Mouse (Mus musculus): ENCODE measurements around the gene Spaar.

Gene Spaar

DNA sequence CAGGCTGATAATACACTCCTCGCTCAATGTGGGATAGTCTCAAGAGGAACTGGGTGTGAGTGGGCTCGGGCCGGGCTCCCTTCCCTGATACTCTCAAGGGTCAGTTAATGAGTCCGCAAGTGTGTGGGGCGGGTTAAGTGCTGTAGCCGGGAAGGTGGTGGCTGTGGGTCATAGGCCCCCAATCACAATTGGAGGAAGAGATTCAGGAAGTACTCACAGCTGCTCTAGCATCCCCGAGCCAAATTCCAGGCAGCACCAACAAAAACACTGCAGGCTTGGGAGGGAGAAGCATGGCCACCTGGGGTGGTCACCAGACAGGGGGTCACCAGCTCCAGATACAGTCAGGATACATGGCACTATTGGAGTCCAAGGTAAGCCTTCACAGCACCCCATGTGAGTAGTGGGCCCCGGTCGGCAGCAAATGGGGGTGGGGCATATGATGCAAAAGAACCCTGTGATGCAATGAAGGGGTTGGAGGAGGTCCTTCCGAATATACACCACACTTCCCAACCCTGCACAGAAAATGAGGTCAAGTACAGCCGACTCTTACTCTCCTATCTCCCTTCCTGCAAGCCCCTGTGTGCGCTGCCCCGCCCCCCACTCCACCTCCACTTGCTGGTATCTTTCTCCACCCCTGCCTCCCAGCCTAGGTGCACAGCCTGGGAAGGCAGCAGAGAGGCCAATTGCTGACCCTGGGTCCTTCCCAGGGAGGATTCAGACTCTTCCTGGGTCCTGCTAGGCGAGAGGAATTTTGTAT, at the start of gene Spaar:
TSS of gene Spaar (plus strand) at position 241 of the 757 bp plus-strand sequence.
- no peak for DNase-seq (ENCODE audit: low spot score)

GRCm38 (mm10) chr4:43690021-43690420, 39.8 kb upstream of the Spaar start:
- DNase-seq (ENCODE audit: low spot score), result no peak

- DNase-seq (ENCODE audit: low spot score), result no peak
Observed at GRCm38 (mm10) chr4:43691026-43691425, 38.8 kb upstream of the Spaar start.

GRCm38 (mm10) chr4:43693806-43694241, 36.0 kb upstream of the Spaar start:
- DNase-seq (ENCODE audit: low spot score), result no peak

GRCm38 (mm10) chr4:43694439-43695248, 35.2 kb upstream of the Spaar start:
- DNase-seq (ENCODE audit: low spot score), result no peak

DNA sequence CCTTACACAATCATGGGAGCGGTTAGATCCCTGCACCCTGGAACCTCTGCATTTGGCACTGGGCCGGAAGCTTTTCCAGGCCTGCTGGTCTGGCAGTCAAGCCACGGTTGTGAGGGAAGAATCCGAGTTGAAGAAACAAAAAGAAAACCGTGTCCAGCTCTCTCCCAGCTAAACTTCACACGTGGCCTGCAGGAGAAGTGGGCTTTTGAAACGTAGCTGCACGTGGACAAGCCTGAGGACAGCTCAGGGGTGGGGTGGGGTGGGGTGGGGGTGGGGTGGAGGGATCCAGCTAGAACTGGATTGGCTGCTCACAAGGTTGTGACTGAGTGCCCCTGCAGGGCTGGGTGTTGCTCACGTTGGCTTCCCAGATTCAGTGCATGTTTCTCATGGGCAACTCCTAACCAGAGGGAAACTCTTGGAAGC, 34.6 kb upstream of the Spaar start:
- no peak for DNase-seq (ENCODE audit: low spot score)

- no peak for DNase-seq (ENCODE audit: low spot score)
Observed at GRCm38 (mm10) chr4:43696561-43696960, 33.3 kb upstream of the Spaar start.

GRCm38 (mm10) chr4:43700707-43701106, 29.1 kb upstream of the Spaar start, which contains the start of gene Olfr70:
Gene Olfr70, minus strand, starts transcription at chr4:43700807.
- no peak for DNase-seq (ENCODE audit: low spot score)

DNA sequence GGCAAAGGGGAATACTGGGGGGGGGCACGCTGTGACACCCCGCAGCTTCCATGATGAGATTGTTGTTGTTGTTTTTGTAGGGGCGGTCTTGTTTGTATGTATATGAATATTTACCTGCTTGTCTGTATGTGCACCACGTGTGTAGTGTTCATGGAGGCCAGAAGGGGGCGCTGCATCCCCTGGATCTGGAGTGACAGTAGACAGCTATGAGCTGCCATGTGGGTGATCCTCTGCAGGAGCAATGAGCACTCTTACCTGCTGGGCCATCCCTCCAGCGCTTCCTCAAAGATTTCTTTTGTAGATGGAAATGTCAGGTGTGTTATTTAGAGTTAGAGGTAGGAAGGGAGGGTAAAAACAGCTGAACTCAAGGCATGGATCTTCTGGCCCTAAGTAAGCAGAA, 26.4 kb upstream of the Spaar start:
- no peak for DNase-seq (ENCODE audit: low spot score)

GRCm38 (mm10) chr4:43703851-43704250, 26.0 kb upstream of the Spaar start:
- no peak for DNase-seq (ENCODE audit: low spot score)

DNA sequence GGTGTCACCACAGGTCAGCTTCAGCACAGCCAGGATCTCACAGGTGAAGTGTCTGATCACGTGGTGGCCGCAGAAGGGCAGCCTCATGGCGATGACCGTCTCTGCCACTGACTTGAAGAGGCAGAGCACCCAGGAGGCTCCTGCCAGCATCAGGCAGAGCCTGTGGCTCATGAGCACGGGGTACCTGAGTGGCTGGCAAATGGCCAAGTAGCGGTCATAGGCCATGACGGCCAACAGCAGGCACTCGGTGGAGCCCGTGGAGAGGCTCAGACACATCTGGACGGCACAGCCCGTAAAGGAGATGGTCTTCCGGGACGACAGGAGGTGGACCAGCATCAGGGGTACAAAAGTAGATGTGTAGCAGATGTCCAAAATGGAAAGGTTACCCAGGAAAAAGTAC, 23.8 kb upstream of the Spaar start:
- no peak for DNase-seq (ENCODE audit: low spot score)

- no peak for DNase-seq (ENCODE audit: low spot score)
Observed at GRCm38 (mm10) chr4:43709869-43710268, 20.0 kb upstream of the Spaar start, which contains the start of gene Olfr71. Gene Olfr71, minus strand, starts transcription at chr4:43710255.

DNA sequence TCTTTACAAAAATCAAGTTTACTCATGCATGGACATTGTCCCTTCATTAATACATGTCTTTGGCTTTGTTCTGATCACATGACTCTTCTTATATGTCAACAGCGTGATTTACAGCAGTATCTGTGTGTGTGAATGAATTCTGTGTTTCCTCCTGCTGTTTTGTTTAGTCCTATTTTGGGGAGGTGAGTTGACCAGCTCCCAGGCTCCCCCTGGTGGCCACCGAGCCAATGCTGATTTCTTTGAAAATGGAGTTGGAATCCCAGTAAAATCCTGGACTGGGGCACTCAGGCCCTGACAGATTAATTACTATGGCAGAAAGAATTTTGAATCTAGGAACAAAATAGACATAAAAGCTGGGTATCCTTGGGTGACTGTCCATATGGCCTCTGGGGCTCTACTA, 18.0 kb upstream of the Spaar start:
- DNase-seq (ENCODE audit: low spot score), result peak; percentile 67

GRCm38 (mm10) chr4:43713652-43714219, 16.1 kb upstream of the Spaar start:
- no peak for DNase-seq (ENCODE audit: low spot score)

GRCm38 (mm10) chr4:43720491-43721228, 9.2 kb upstream of the Spaar start:
- no peak for DNase-seq (ENCODE audit: low spot score)

- DNase-seq (ENCODE audit: low spot score), result no peak
Observed at GRCm38 (mm10) chr4:43722191-43722590, 7.6 kb upstream of the Spaar start.

DNA sequence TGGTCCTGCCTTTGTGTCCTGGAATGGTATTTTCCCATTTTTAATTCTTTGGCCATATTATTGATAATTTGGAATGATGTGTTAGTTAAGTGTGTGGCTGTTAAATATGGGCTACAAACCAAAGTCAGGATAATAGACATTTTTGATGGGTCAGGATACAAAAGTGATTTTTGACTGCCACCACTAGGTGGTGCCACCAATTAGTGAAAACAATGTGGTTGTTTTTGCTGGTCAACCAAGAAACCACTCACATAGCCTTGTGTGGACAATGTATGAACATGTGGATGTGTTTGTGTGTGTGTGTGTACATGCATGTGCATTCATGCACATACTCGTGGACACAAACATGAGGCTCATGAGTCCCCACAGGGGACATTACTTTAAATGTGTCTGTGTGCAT, 5.1 kb upstream of the Spaar start:
- no peak for DNase-seq (ENCODE audit: low spot score)

DNA sequence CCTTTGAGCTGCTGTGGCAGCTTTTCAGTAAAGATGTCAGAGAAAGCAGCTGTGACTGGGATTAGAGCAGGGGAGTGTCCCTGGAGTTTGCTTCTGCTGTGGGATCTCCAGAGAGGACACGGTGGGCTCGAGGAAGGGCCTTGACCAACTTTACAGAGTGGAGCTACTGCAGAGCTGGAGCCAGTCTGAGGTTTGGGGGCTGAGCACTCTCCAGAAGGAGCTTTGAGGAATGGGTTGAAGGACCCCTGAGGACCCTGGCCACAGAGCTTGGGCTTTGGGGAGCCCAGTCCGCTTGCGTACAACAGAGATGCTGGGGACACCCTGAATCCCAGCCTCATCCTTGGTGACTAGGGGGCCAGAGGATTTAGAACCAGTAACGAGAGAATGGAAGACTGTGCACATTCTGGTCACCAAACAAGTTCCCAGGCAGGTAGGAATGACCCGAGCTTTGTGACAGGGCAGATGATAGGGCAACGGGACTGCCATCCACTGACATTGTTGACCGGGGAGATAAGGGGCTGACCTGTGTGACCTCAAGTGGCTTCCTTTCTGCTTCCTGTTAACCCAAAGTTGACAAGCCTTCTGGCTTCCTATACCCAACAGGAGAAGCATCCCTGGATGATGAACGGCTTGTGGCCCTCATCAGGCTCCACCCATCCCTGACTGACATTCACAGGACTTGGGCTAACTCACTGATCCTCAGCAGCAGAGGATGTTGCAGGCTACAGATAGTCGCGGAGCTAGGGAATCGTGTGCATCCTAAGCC, 3.4 kb upstream of the Spaar start:
- DNase-seq (ENCODE audit: low spot score), result no peak

GRCm38 (mm10) chr4:43726995-43727394, 2.8 kb upstream of the Spaar start, which contains the start of gene Hrct1:
Gene Hrct1, plus strand, starts transcription at chr4:43727188.
- DNase-seq (ENCODE audit: low spot score), result no peak

DNA sequence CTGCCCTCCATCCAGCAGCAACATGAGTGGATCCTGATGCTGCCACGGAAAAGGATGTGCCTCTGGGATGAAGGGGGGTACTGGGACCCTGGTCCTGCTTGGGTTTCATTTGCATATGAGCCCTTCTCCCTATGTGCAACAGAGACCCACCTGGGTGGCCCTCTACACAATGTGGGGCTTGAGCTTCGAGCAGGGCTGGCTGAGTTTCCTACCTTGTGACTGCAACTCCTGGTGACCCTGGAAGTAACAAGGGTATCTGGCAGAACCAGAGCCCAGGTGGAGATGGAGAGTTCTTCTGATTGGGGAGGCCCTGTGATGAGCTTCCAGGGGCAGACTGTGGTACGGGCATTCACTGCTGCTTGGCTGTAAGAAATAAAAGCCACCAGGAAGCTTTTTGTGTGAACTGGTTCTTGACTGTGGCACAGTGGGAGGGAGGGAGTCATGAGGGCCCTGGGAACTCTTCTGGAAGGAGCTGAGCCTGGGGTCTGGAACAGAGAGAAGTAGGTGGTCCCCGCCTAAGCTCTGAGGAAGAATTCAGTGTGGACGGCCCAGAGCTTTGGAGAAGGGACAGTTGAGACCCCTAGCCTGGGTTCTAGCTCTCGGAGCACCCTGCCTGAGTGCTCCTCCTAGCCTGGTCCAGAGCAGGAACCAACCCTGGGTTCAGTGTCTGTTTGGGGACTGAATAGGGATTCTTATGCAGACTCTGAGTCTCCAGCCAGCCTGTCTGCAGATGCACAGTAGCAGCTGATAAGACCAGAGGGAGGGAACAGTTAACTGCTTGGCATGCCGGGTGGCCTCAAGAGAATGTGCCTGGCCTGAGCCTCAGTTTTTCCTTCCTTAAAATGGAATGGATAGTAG, 1.9 kb upstream of the Spaar start:
- no peak for DNase-seq (ENCODE audit: low spot score)
